Mouse (Mus musculus) 3134 (cell line): ENCODE results near the gene Ide.
A peak's percentile ranks its signal among the peaks of the same experiment; 100 is the strongest.

Experiments used
- DNase-seq: peaks from one replicate; pipeline ENCODE4 v3.0.0-alpha.2; 2011; ENCODE audit warnings: low spot score; ENCODE audit not compliant: insufficient read length; ENCODE audit errors: extremely low read depth

Ide gene

DNA sequence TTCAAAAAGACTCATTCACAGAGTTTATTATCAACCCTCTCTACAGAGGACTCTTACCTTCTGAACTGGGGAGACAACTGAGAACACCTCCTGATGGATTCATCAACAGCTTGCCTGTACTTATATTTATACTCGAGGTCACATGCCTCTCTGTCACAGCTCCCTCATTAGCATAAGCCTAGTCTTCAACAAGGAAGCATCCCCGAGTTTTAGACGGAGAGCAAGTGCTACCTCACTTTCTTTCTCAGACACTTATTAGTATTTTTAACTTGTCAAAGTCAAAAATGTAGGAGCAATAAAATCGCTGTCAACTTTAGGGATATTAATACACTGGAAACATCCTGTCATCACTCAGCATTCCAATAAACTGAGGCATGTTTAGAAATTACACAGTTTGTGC lies at the start of gene Ide:
Ide (minus strand) TSS at position 101 of the 400 bp plus-strand sequence.
- no peak for DNase-seq

DNA sequence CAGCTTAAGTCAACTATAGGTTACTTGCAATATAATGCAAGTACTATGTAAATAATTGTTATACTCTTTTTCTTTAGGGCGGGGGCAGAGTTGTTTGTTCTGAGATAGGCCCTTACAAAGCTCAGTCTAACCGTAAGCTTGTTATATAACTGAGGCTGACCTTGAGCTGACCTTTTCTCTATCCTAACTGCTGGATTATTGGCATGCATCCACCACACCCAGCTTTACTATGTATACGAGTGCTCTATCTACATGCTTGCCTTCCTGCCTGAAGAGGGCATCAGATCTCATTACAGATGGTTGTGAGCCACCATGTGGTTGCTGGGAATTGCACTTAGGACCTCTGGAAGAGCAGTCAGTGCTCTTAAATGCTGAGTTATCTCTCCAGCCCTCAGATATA lies 48.5 kb upstream of the Ide start:
- no peak for DNase-seq

- no peak for DNase-seq
Measured at GRCm38 (mm10) chr19:37378816-37379215, 41.2 kb upstream of the Ide start.

- peak; percentile 17 for DNase-seq
Measured at GRCm38 (mm10) chr19:37377404-37377990, 39.8 kb upstream of the Ide start.

GRCm38 (mm10) chr19:37376841-37377240 lies 39.2 kb upstream of the Ide start:
- no peak for DNase-seq

DNA sequence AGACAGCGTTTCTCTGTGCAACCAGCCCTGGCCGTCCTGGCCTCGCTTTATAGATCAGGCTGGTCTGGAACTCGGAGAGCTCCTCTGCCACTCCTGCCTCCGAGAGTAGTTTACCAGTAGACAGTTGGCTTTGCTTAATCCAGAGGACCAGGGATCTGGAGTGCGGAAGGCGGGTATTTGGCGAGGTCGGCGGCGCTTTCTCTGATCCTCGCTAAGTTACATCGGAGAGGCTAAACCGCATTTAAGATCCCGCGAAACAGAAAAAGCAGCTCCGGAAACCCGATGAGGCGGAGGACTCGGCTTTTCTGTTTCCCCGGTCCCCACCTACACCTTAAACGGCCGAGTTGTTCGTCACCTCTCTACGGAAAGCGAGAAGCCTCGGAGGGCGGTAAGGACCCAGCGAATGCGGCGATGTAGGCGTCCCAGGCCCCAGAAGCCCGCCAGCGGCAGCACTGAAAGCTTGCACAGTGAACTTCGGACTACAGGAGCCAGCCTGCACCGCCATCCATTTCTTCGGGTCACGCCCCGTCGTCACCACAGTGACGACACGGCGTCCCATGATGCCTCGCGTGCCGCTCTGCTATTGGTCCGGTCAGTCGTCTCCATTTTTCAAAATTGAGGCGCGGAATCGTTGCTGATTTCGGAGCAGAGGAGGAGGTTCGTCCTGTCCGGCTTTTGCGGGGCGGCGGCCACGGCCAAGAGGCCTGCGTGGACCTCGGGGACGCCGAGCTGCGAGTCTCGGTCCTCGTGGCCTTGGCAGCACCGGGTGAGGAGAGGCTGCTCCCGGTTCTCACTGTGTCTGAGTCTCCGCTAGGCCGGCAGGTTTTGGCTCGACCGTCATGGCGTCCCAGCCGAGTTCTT lies 38.3 kb upstream of the Ide start, which contains the start of gene Kif11:
Kif11 (plus strand) TSS at position 649 of the 861 bp plus-strand sequence.
- DNase-seq = peak; percentile 98

DNA sequence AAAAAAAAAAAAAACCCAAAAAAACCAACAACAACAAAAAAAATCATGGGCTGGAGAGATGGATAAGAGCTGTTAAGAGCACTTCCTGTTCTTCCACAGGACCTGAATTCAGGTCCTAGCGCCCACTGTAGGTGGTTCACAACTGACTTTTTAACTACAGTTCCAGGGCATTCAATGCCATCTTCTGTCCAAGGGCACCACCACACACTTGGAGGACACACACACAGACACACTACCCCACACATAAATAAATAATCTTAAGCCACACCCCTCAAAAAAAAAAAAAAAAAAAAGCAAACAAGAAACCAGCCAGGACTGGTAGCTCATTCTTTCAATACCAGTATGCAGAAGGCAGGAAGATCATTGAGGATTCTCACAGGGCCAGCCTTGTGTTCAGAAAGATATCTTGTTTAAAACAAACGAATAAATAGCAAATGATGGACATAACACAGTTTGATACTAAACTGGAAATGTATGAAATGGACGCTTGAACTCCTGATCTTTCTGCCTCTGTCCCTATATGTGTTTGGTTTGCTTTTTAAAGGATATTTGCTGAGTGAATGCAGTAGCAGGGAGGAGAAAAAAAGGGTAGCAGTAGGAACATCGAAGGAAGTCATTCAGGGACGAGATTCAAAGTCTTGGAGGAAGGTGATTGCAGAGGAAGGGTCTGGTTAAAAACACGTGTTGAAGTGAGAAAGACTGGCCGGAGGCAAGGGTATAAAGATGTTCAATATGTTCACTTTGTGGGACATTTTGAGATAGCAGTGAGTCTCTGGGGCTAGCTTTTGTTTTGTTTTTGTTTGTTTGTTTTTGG lies 37.5 kb upstream of the Ide start:
- peak; percentile 49 for DNase-seq

DNA sequence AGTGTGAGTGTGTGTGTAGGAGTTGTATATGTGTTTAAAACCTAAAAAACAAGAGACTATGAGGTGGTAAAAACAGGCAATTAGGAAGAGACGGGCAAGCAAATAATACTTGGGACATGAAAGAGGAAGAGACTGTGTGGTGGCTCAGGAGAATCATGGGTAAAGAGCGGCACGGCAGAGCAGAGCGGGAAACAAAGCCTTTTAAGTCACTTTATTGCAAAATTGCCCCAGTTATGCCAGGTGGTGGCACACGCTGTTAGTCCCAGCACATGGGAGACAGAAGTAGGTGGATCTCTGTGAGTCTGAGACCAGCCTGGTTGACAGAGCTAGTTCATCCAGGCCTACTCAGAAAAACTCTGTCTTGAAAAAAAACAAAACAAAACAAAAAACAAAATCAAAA lies 32.7 kb upstream of the Ide start:
- DNase-seq = no peak

DNA sequence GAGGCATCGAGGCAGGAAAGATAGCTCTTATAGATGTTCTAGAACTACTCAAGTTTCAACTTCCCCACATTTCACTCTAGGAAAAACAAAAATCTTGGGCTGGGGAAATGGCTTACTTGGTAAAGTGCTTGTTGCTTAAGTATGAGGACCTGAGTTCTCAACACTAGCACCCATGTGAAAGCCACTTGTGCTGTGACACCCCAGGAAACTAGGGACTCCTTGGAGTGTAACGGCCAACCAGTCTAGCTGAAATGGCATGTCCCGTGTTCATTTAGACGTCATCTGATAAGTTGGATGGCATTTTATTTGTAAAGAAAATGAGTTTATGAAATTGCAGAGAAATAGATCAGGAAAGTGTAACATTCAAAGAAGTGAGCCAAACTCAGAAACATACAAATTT lies 32.3 kb upstream of the Ide start:
- DNase-seq = no peak

GRCm38 (mm10) chr19:37368990-37369389 lies 31.3 kb upstream of the Ide start:
- DNase-seq = no peak

- DNase-seq = no peak
Measured at GRCm38 (mm10) chr19:37363128-37363939, 25.7 kb upstream of the Ide start.

DNA sequence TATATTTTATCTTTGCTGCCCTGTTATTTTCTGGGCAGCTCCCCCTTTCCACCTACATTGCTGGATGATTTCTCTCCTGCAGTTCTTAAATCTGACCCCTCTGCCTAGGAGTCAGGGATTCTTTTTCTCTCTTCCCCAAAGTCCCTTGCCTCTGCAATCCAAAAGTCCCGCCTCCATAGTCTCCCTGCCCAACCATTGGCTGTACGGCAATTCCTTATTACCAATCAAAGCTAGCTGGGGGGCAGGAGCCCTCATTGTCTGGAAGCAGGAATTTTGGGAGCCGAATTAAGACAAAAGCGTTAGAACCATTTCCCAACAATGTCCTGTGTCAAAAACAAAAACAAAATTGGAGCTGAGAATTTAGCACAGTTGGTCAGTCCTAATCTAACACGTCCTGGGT lies 24.9 kb upstream of the Ide start:
- DNase-seq = no peak

DNA sequence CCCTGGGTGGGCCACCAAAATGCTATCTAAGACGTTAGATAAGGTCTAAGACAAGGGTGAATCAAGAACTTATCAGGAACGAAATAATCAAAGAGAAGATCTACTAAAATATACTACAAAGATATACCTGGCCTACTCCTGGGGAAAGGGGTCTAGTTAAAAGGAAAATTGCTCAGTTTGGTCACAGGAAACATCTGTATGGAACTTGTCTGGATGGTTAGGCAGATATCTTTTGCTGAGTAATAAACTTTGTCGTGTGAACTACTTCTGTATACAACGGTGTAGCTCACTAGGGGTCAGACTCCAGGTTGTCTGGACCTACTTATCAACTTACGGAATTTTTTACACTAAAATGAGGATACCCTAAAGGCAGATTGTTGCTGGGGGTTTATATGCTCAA lies 22.4 kb upstream of the Ide start:
- DNase-seq = no peak

GRCm38 (mm10) chr19:37353331-37353730 lies 15.7 kb upstream of the Ide start:
- DNase-seq = no peak

DNA sequence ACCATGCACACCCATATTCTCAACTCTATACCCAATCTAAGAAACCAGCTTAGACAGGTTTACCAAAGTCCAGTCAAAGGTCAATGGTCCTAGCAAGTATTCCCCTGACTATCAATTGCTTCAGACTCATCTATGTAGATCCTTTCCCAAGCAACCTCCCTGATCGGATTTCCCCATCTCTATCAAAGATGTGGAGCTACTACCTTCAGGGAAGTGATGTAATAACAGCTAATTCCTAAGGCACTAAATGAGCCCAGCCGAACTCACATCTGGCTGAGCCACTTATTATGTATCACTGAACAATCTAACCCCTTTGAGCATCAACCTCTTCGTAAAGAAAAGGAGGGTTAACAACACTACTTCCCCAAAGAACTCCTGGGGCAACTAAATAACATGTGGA lies 15.1 kb upstream of the Ide start:
- DNase-seq = no peak

- DNase-seq = no peak
Measured at GRCm38 (mm10) chr19:37348952-37349351, 11.3 kb upstream of the Ide start.

- no peak for DNase-seq
Measured at GRCm38 (mm10) chr19:37348331-37348730, 10.7 kb upstream of the Ide start.

GRCm38 (mm10) chr19:37346258-37346657 lies 8.6 kb upstream of the Ide start:
- DNase-seq = peak; percentile 39

DNA sequence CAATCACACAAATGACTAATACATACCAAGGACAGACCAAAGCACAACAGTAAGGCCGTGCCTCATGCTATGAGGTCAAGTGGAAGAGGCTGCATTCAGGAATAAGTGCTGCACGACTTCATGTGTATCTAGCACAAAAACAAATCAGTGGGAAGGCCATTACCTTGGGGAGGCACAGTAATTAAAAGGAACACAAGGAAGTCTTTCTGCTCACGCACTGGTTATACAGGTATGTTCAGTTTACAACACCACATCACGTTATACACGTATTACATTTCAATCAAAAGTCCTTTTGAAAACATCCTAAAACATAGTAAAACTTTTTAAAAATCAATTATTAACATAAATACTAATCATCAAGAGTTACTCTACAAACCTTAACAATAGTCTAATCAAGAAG lies 6.2 kb upstream of the Ide start:
- DNase-seq = no peak

DNA sequence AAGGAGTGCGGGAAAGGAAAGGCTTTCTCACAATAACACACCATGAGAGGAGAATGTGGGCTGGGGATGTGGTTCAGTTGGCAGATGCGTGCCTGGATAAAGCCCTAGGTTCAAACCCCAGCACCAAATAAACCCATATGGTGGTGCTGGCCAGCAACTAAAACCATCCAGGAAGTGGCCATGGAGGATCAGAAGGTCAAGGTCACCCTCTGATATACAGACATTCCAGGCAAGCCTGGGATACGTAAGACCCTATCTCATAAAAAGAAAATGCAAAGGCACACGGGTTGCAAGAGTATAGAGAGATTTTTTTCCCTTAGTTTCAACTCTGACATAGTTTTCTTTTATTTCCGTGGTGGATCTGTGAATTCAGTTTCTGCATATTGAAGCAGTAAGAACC lies 3.3 kb upstream of the Ide start:
- no peak for DNase-seq

GRCm38 (mm10) chr19:37340495-37340894 lies 2.8 kb upstream of the Ide start:
- DNase-seq = no peak
